Mouse (Mus musculus): ENCODE data around the gene Inpp4b.

- no peak for TF ChIP-seq POLR2A (IDR thresholded peaks at IDR 0.05; ENCODE audit: control insufficient read depth, extremely low read depth, insufficient read depth, low read length, poor library complexity)
- TF ChIP-seq CTCF (IDR thresholded peaks at IDR 0.05; ENCODE audit: borderline replicate concordance, control insufficient read depth, extremely low read depth, insufficient read depth, low read length, poor library complexity), result no peak
Measured at GRCm38 (mm10) chr8:82027401-82027800, 685.0 kb downstream of the Inpp4b start.
